Mouse (Mus musculus) stomach, postnatal 0 days (tissue): ENCODE results near the gene Fgfr2.

Experiments
- CTCF ChIP-seq: IDR thresholded peaks from 2 replicates; pipeline ENCODE4 v1.5.1; 2016; ENCODE audit warnings: antibody characterized with exemption, low read depth, mild to moderate bottlenecking, moderate library complexity
- EP300 ChIP-seq: optimal IDR thresholded peaks from 2 replicates; pipeline ENCODE3; 2016; ENCODE audit warnings: antibody characterized with exemption

- TF ChIP-seq CTCF (no peak), EP300 (no peak)
These were observed 316.9 kb downstream of the Fgfr2 start for GRCm38 (mm10) chr7:132806286-132806685.
